Mouse (Mus musculus) forebrain, embryonic 12.5 days (tissue): ENCODE results near the gene Hmgb4. TPM values are rescaled to one million over a fixed set of nuclear protein-coding genes. Genes with fewer than 3 reads are reported as not detected.

ENCODE experiments used
- ATAC-seq: fragments of 200-750 bp; cut with Nextera tagmentation; 2 replicates; pipeline ENCODE4 v1.8.0; 2017; ENCODE audit warnings: moderate TSS enrichment; ENCODE audit not compliant: low FRiP score
- H3K27ac ChIP-seq: fragments of 300-500 bp; sonication (generic); 2 replicates; pipeline ENCODE4 v1.5.1; 2016; ENCODE audit warnings: mild to moderate bottlenecking
- H3K27me3 ChIP-seq: fragments of 300-500 bp; sonication (generic); 2 replicates; pipeline ENCODE4 v1.6.1; 2016; ENCODE audit warnings: mild to moderate bottlenecking
- H3K36me3 ChIP-seq: fragments of 300-500 bp; sonication (generic); replicated peaks from 2 replicates; pipeline ENCODE4 v1.6.1; 2016; ENCODE audit warnings: mild to moderate bottlenecking
- H3K4me1 ChIP-seq: fragments of 300-500 bp; sonication (generic); 2 replicates; pipeline ENCODE4 v1.6.1; 2016
- H3K4me2 ChIP-seq: fragments of 300-500 bp; sonication (generic); 2 replicates; pipeline ENCODE4 v1.6.1; 2016; ENCODE audit warnings: mild to moderate bottlenecking, moderate library complexity
- H3K4me3 ChIP-seq: fragments of 300-500 bp; sonication (generic); replicated peaks from 2 replicates; pipeline ENCODE4 v1.5.1; 2016; ENCODE audit warnings: mild to moderate bottlenecking
- H3K9ac ChIP-seq: fragments of 300-500 bp; sonication (generic); 2 replicates; pipeline ENCODE4 v1.6.1; 2016; ENCODE audit warnings: mild to moderate bottlenecking
- H3K9me3 ChIP-seq: fragments of 300-500 bp; sonication (generic); 2 replicates; pipeline ENCODE4 v1.6.1; 2016
- WGBS: fragments of 180-500 bp; shearing (Covaris S2); methylation state at CpG from one replicate; pipeline ENCODE4 v1.1.7; 2016; 5-methylcytosine and 5-hydroxymethylcytosine counted together
- polyA plus RNA-seq: library from polyadenylated mRNA; unstranded; fragments of >200 nt; fragmentation: Nextera tagmentation; extraction: Ambion mirVana; gene quantifications from 2 replicates; pipeline ENCODE4 v1.2.1, GENCODE M21; 2016

Gene Hmgb4
- not detected in 2 replicates for polyA plus RNA-seq

- Histone ChIP-seq H3K27me3 (no peaks in the 10 kb centered on the region), H3K4me2 (no peak within 1 kb of the TSS), H3K4me3 (no peak within 1 kb of the TSS), H3K36me3 (no peaks in the 10 kb centered on the region), H3K27ac (no peak within 1 kb of the TSS), H3K9ac (no peak within 1 kb of the TSS), H3K4me1 (no peaks in the 10 kb centered on the region), H3K9me3 (no peaks in the 10 kb centered on the region)
- WGBS, result 54% methylated on average over 8 of the region's 8 CpGs
- ATAC-seq, result no peak
These were observed at the start of gene Hmgb4 for GRCm38 (mm10) chr4:128260907-128261560. Hmgb4 (minus strand) TSS chr4:128260957.

- no peaks in the 10 kb centered on the region for H3K27me3 ChIP-seq
- no peak overlapping the region for H3K4me3 ChIP-seq
- H3K36me3 ChIP-seq, result no peaks in the 10 kb centered on the region
- H3K9ac ChIP-seq, result no peak overlapping the region
- ATAC-seq, result no peak
- WGBS, result 93% methylated on average over 8 of the region's 8 CpGs
- no peak overlapping the region for H3K4me2 ChIP-seq
- H3K9me3 ChIP-seq, result no peaks in the 10 kb centered on the region
- no peak overlapping the region for H3K27ac ChIP-seq
- no peaks in the 10 kb centered on the region for H3K4me1 ChIP-seq
These were observed 45.3 kb upstream of the Hmgb4 start for GRCm38 (mm10) chr4:128306011-128306410.

GRCm38 (mm10) chr4:128304049-128304448 lies 43.3 kb upstream of the Hmgb4 start:
- Histone ChIP-seq H3K36me3 (no peaks in the 10 kb centered on the region), H3K4me1 (no peaks in the 10 kb centered on the region), H3K9me3 (no peaks in the 10 kb centered on the region), H3K4me3 (no peak overlapping the region), H3K9ac (no peak overlapping the region), H3K4me2 (no peak overlapping the region), H3K27ac (no peak overlapping the region), H3K27me3 (no peaks in the 10 kb centered on the region)
- ATAC-seq, result no peak
- 87% methylated on average over 8 of the region's 8 CpGs for WGBS

GRCm38 (mm10) chr4:128288095-128288494 lies 27.3 kb upstream of the Hmgb4 start:
- Histone ChIP-seq H3K4me2 (no peak overlapping the region), H3K4me1 (0 out of 2 replicates have a peak, but pooled peaks cover 7% of the 10 kb centered on the region), H3K27ac (no peak overlapping the region), H3K36me3 (no peaks in the 10 kb centered on the region), H3K27me3 (no peaks in the 10 kb centered on the region), H3K9me3 (no peaks in the 10 kb centered on the region), H3K9ac (no peak overlapping the region), H3K4me3 (no peak overlapping the region)
- ATAC-seq, result 0 out of 2 replicates have a peak, but pooled peaks have one; percentile 20
- WGBS, result 65% methylated on average over 7 of the region's 7 CpGs

GRCm38 (mm10) chr4:128285009-128285408 lies 24.3 kb upstream of the Hmgb4 start:
- Histone ChIP-seq H3K4me2 (no peak overlapping the region), H3K9ac (no peak overlapping the region), H3K27me3 (no peaks in the 10 kb centered on the region), H3K27ac (no peak overlapping the region), H3K9me3 (no peaks in the 10 kb centered on the region), H3K4me1 (0 out of 2 replicates have a peak, but pooled peaks cover 7% of the 10 kb centered on the region), H3K36me3 (no peaks in the 10 kb centered on the region), H3K4me3 (no peak overlapping the region)
- no peak for ATAC-seq
- WGBS, result 91% methylated on average over 1 of the region's 1 CpGs

GRCm38 (mm10) chr4:128275586-128275985 lies 14.8 kb upstream of the Hmgb4 start:
- Histone ChIP-seq H3K36me3 (no peaks in the 10 kb centered on the region), H3K27me3 (no peaks in the 10 kb centered on the region), H3K4me2 (no peak overlapping the region), H3K9me3 (no peaks in the 10 kb centered on the region), H3K4me1 (peaks cover 4% of the 10 kb centered on the region; the same call in 1 of the 2 replicates), H3K4me3 (no peak overlapping the region), H3K9ac (no peak overlapping the region), H3K27ac (no peak overlapping the region)
- ATAC-seq, result no peak
- WGBS, result 70% methylated on average over 6 of the region's 6 CpGs

- Histone ChIP-seq H3K36me3 (no peaks in the 10 kb centered on the region), H3K4me2 (no peak overlapping the region), H3K4me1 (peaks cover 4% of the 10 kb centered on the region; the same call in 1 of the 2 replicates), H3K27me3 (no peaks in the 10 kb centered on the region), H3K27ac (no peak overlapping the region), H3K9ac (no peak overlapping the region), H3K9me3 (no peaks in the 10 kb centered on the region), H3K4me3 (no peak overlapping the region)
- ATAC-seq, result no peak
- WGBS, result 83% methylated on average over 5 of the region's 5 CpGs
These were observed 14.4 kb upstream of the Hmgb4 start for GRCm38 (mm10) chr4:128275116-128275515.

GRCm38 (mm10) chr4:128273146-128273545 lies 12.4 kb upstream of the Hmgb4 start:
- WGBS, result 79% methylated on average over 11 of the region's 11 CpGs

GRCm38 (mm10) chr4:128272501-128272900 lies 11.7 kb upstream of the Hmgb4 start:
- no peaks in the 10 kb centered on the region for H3K27me3 ChIP-seq
- H3K4me3 ChIP-seq, result no peak overlapping the region
- no peak overlapping the region for H3K4me2 ChIP-seq
- peaks cover 4% of the 10 kb centered on the region; the same call in 1 of the 2 replicates for H3K4me1 ChIP-seq
- no peak for ATAC-seq
- WGBS, result 62% methylated on average over 6 of the region's 6 CpGs
- H3K9ac ChIP-seq, result no peak overlapping the region
- no peak overlapping the region for H3K27ac ChIP-seq
- no peaks in the 10 kb centered on the region for H3K36me3 ChIP-seq
- H3K9me3 ChIP-seq, result no peaks in the 10 kb centered on the region

More at GRCm38 (mm10) chr4:128273146-128273545, 12.4 kb upstream of the Hmgb4 start:
- ATAC-seq, result no peak
- Histone ChIP-seq H3K27ac (no peak overlapping the region), H3K4me2 (no peak overlapping the region), H3K9ac (no peak overlapping the region), H3K36me3 (no peaks in the 10 kb centered on the region), H3K9me3 (no peaks in the 10 kb centered on the region), H3K4me1 (peaks cover 4% of the 10 kb centered on the region; the same call in 1 of the 2 replicates), H3K27me3 (no peaks in the 10 kb centered on the region), H3K4me3 (no peak overlapping the region)

GRCm38 (mm10) chr4:128270931-128271330 lies 10.2 kb upstream of the Hmgb4 start:
- H3K4me1 ChIP-seq, result peaks cover 4% of the 10 kb centered on the region; the same call in 1 of the 2 replicates
- H3K4me2 ChIP-seq, result no peak overlapping the region
- no peaks in the 10 kb centered on the region for H3K27me3 ChIP-seq
- H3K36me3 ChIP-seq, result no peaks in the 10 kb centered on the region
- no peak for ATAC-seq
- H3K9ac ChIP-seq, result no peak overlapping the region
- WGBS, result 80% methylated on average over 19 of the region's 19 CpGs
- H3K9me3 ChIP-seq, result no peaks in the 10 kb centered on the region
- H3K27ac ChIP-seq, result no peak overlapping the region
- H3K4me3 ChIP-seq, result no peak overlapping the region

- 80% methylated on average over 10 of the region's 10 CpGs for WGBS
- H3K9ac ChIP-seq, result no peak overlapping the region
- H3K27ac ChIP-seq, result no peak overlapping the region
- no peak overlapping the region for H3K4me3 ChIP-seq
- peaks cover 4% of the 10 kb centered on the region; the same call in 1 of the 2 replicates for H3K4me1 ChIP-seq
- no peaks in the 10 kb centered on the region for H3K9me3 ChIP-seq
- ATAC-seq, result no peak
- no peaks in the 10 kb centered on the region for H3K27me3 ChIP-seq
- no peaks in the 10 kb centered on the region for H3K36me3 ChIP-seq
- H3K4me2 ChIP-seq, result no peak overlapping the region
These were observed 9.4 kb upstream of the Hmgb4 start for GRCm38 (mm10) chr4:128270177-128270576.

GRCm38 (mm10) chr4:128269261-128269875 lies 8.6 kb upstream of the Hmgb4 start:
- H3K27ac ChIP-seq, result no peak overlapping the region

More at GRCm38 (mm10) chr4:128269261-128269875, 8.6 kb upstream of the Hmgb4 start:
- no peaks in the 10 kb centered on the region for H3K9me3 ChIP-seq
- 90% methylated on average over 9 of the region's 9 CpGs for WGBS
- ATAC-seq, result no peak
- H3K9ac ChIP-seq, result no peak overlapping the region
- no peak overlapping the region for H3K4me3 ChIP-seq
- no peaks in the 10 kb centered on the region for H3K27me3 ChIP-seq
- H3K36me3 ChIP-seq, result no peaks in the 10 kb centered on the region
- no peak overlapping the region for H3K4me2 ChIP-seq
- peaks cover 4% of the 10 kb centered on the region; the same call in 1 of the 2 replicates for H3K4me1 ChIP-seq
